Mouse (Mus musculus): Measurements from ENCODE around the gene Naxd.

DNA sequence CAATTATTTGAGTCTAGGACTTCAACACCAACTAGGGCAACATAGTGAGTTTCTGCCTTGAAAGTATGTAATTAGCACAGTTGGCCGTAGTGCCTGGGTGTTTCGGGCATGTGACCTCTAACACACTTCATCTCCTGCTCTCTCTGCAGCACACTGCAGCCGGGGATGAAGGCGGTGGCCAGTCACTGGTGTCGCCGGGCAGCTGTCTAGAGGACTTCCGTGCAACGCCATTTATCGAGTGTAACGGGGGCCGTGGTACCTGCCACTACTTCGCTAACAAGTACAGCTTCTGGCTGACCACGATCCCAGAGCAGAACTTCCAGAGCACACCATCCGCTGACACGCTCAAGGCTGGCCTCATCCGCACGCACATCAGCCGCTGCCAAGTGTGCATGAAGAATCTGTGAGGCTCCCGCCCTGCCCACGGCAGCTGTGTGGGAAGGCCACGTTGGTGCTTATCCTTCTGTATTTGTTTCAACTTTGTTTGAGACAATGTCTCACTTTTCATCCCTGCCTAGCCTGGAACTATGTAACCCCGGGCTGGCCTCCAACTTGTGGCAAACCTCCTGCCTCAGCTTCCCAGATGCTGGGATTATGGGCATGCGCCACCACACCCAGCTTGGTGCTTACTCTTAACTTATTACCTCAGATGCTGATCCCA lies 49.3 kb upstream of the Naxd start:
- TF ChIP-seq GATA1 (IDR thresholded peaks at IDR 0.05; ENCODE audit: borderline replicate concordance, low read length), result no peak
- no peak for TF ChIP-seq FLI1 (IDR thresholded peaks at IDR 0.05; ENCODE audit: low read length)

All from megakaryocyte, embryonic 14.5 days (primary cell).